Mouse (Mus musculus): Measurements from ENCODE around the gene Nfe2l1. TPM values are rescaled to one million over a fixed set of nuclear protein-coding genes. Genes with fewer than 3 reads are reported as not detected.

The Nfe2l1 gene
- polyA plus RNA-seq, 1 experiment = 89.3 TPM

- H3K4me3 ChIP-seq (ENCODE audit: insufficient read depth, poor library complexity, severe bottlenecking) = no peak overlapping the region
- H3K79me2 ChIP-seq (ENCODE audit: control insufficient read depth, insufficient read depth) = no peaks in the 10 kb centered on the region
- peaks cover 1% of the 10 kb centered on the region for H3K79me3 ChIP-seq (ENCODE audit: low read depth)
- H3ac ChIP-seq (ENCODE audit: control insufficient read depth, insufficient read length, low read depth) = no peak overlapping the region
- H3K36me3 ChIP-seq (ENCODE audit: control insufficient read depth, insufficient read depth) = peaks cover 79% of the 10 kb centered on the region
- TF ChIP-seq MYOD1 (IDR thresholded peaks at IDR 0.05; ENCODE audit: control insufficient read depth, insufficient read length, low read depth) (no peak), MAX (IDR thresholded peaks at IDR 0.05) (no peak)
- no peaks in the 10 kb centered on the region for H3K27me3 ChIP-seq (ENCODE audit: control insufficient read depth, insufficient read depth, insufficient read length)
These were observed 20.1 kb downstream of the Nfe2l1 start for GRCm38 (mm10) chr11:96809562-96810235.

GRCm38 (mm10) chr11:96808066-96808465 is 21.7 kb downstream of the Nfe2l1 start:
- no peak for TF ChIP-seq CTCF (IDR thresholded peaks at IDR 0.05; ENCODE audit: control insufficient read depth, insufficient read depth, insufficient read length)
- no peak for TF ChIP-seq USF1 (IDR thresholded peaks at IDR 0.05; ENCODE audit: low read depth)
- no peak for TF ChIP-seq MYOD1 (IDR thresholded peaks at IDR 0.05; ENCODE audit: control insufficient read depth, insufficient read length, low read depth)
- TF ChIP-seq FOSL1 (IDR thresholded peaks at IDR 0.05; ENCODE audit: insufficient read depth, low read length, poor library complexity, severe bottlenecking) = no peak
- TF ChIP-seq MAX (IDR thresholded peaks at IDR 0.05) = no peak
- TF ChIP-seq CEBPB (IDR thresholded peaks at IDR 0.05; ENCODE audit: low read depth) = no peak
- TF ChIP-seq MYOG (IDR thresholded peaks at IDR 0.05; ENCODE audit: control insufficient read depth, extremely low read depth, insufficient read length) = no peak
- peaks cover 93% of the 10 kb centered on the region for H3K36me3 ChIP-seq (ENCODE audit: control insufficient read depth, insufficient read depth)
- no peaks in the 10 kb centered on the region for H3K27me3 ChIP-seq (ENCODE audit: control insufficient read depth, insufficient read depth, insufficient read length)

GRCm38 (mm10) chr11:96805606-96806005 is 24.2 kb downstream of the Nfe2l1 start:
- H3K79me2 ChIP-seq (ENCODE audit: control insufficient read depth, insufficient read depth) = peaks cover 26% of the 10 kb centered on the region
- no peak overlapping the region for H3K4me3 ChIP-seq (ENCODE audit: insufficient read depth, poor library complexity, severe bottlenecking)
- no peak for TF ChIP-seq MYOD1 (IDR thresholded peaks at IDR 0.05; ENCODE audit: control insufficient read depth, insufficient read length, low read depth)
- TF ChIP-seq CEBPB (IDR thresholded peaks at IDR 0.05; ENCODE audit: low read depth) = no peak
- TF ChIP-seq MAX (IDR thresholded peaks at IDR 0.05) = no peak
- no peak for TF ChIP-seq FOSL1 (IDR thresholded peaks at IDR 0.05; ENCODE audit: insufficient read depth, low read length, poor library complexity, severe bottlenecking)
- no peak for TF ChIP-seq CTCF (IDR thresholded peaks at IDR 0.05; ENCODE audit: control insufficient read depth, insufficient read depth, insufficient read length)
- no peak for TF ChIP-seq MYOG (IDR thresholded peaks at IDR 0.05; ENCODE audit: control insufficient read depth, extremely low read depth, insufficient read length)
- TF ChIP-seq USF1 (IDR thresholded peaks at IDR 0.05; ENCODE audit: low read depth) = no peak
- H3ac ChIP-seq (ENCODE audit: control insufficient read depth, insufficient read length, low read depth) = no peak overlapping the region
- no peaks in the 10 kb centered on the region for H3K27me3 ChIP-seq (ENCODE audit: control insufficient read depth, insufficient read depth, insufficient read length)
- H3K36me3 ChIP-seq (ENCODE audit: control insufficient read depth, insufficient read depth) = peaks cover 99% of the 10 kb centered on the region
- H3K79me3 ChIP-seq (ENCODE audit: low read depth) = peaks cover 11% of the 10 kb centered on the region

More at GRCm38 (mm10) chr11:96808066-96808465, 21.7 kb downstream of the Nfe2l1 start:
- Histone ChIP-seq H3K79me3 (ENCODE audit: low read depth) (peaks cover 4% of the 10 kb centered on the region), H3ac (ENCODE audit: control insufficient read depth, insufficient read length, low read depth) (no peak overlapping the region), H3K4me3 (ENCODE audit: insufficient read depth, poor library complexity, severe bottlenecking) (no peak overlapping the region), H3K79me2 (ENCODE audit: control insufficient read depth, insufficient read depth) (peaks cover 5% of the 10 kb centered on the region)

GRCm38 (mm10) chr11:96799511-96799910 is 30.3 kb downstream of the Nfe2l1 start:
- Histone ChIP-seq H3K4me3 (ENCODE audit: insufficient read depth, poor library complexity, severe bottlenecking) (no peak overlapping the region), H3K79me3 (ENCODE audit: low read depth) (peaks cover 63% of the 10 kb centered on the region), H3ac (ENCODE audit: control insufficient read depth, insufficient read length, low read depth) (no peak overlapping the region), H3K27me3 (ENCODE audit: control insufficient read depth, insufficient read depth, insufficient read length) (no peaks in the 10 kb centered on the region), H3K79me2 (ENCODE audit: control insufficient read depth, insufficient read depth) (peaks cover 87% of the 10 kb centered on the region), H3K36me3 (ENCODE audit: control insufficient read depth, insufficient read depth) (peaks cover 81% of the 10 kb centered on the region)
- TF ChIP-seq CTCF (IDR thresholded peaks at IDR 0.05; ENCODE audit: control insufficient read depth, insufficient read depth, insufficient read length) (no peak), USF1 (IDR thresholded peaks at IDR 0.05; ENCODE audit: low read depth) (no peak), MAX (IDR thresholded peaks at IDR 0.05) (no peak), FOSL1 (IDR thresholded peaks at IDR 0.05; ENCODE audit: insufficient read depth, low read length, poor library complexity, severe bottlenecking) (no peak), CEBPB (IDR thresholded peaks at IDR 0.05; ENCODE audit: low read depth) (no peak), MYOG (IDR thresholded peaks at IDR 0.05; ENCODE audit: control insufficient read depth, extremely low read depth, insufficient read length) (no peak), MYOD1 (IDR thresholded peaks at IDR 0.05; ENCODE audit: control insufficient read depth, insufficient read length, low read depth) (no peak)

- H3K27me3 ChIP-seq (ENCODE audit: control insufficient read depth, insufficient read depth, insufficient read length) = no peaks in the 10 kb centered on the region
- H3K4me3 ChIP-seq (ENCODE audit: insufficient read depth, poor library complexity, severe bottlenecking) = no peak overlapping the region
- no peak overlapping the region for H3ac ChIP-seq (ENCODE audit: control insufficient read depth, insufficient read length, low read depth)
- peaks cover 100% of the 10 kb centered on the region for H3K79me2 ChIP-seq (ENCODE audit: control insufficient read depth, insufficient read depth)
- TF ChIP-seq MYOG (IDR thresholded peaks at IDR 0.05; ENCODE audit: control insufficient read depth, extremely low read depth, insufficient read length) (no peak), FOSL1 (IDR thresholded peaks at IDR 0.05; ENCODE audit: insufficient read depth, low read length, poor library complexity, severe bottlenecking) (no peak), MYOD1 (IDR thresholded peaks at IDR 0.05; ENCODE audit: control insufficient read depth, insufficient read length, low read depth) (no peak), MAX (IDR thresholded peaks at IDR 0.05) (no peak), CTCF (IDR thresholded peaks at IDR 0.05; ENCODE audit: control insufficient read depth, insufficient read depth, insufficient read length) (no peak), CEBPB (IDR thresholded peaks at IDR 0.05; ENCODE audit: low read depth) (no peak), USF1 (IDR thresholded peaks at IDR 0.05; ENCODE audit: low read depth) (no peak)
- peaks cover 79% of the 10 kb centered on the region for H3K79me3 ChIP-seq (ENCODE audit: low read depth)
- peaks cover 64% of the 10 kb centered on the region for H3K36me3 ChIP-seq (ENCODE audit: control insufficient read depth, insufficient read depth)
These were observed 33.2 kb downstream of the Nfe2l1 start for GRCm38 (mm10) chr11:96796586-96796985.

- no peak overlapping the region for H3ac ChIP-seq (ENCODE audit: control insufficient read depth, insufficient read length, low read depth)
- TF ChIP-seq FOSL1 (IDR thresholded peaks at IDR 0.05; ENCODE audit: insufficient read depth, low read length, poor library complexity, severe bottlenecking) = no peak
- TF ChIP-seq MAX (IDR thresholded peaks at IDR 0.05) = no peak
- TF ChIP-seq CEBPB (IDR thresholded peaks at IDR 0.05; ENCODE audit: low read depth) = no peak
- no peak for TF ChIP-seq MYOD1 (IDR thresholded peaks at IDR 0.05; ENCODE audit: control insufficient read depth, insufficient read length, low read depth)
- TF ChIP-seq USF1 (IDR thresholded peaks at IDR 0.05; ENCODE audit: low read depth) = no peak
- no peak for TF ChIP-seq CTCF (IDR thresholded peaks at IDR 0.05; ENCODE audit: control insufficient read depth, insufficient read depth, insufficient read length)
- TF ChIP-seq MYOG (IDR thresholded peaks at IDR 0.05; ENCODE audit: control insufficient read depth, extremely low read depth, insufficient read length) = no peak
These were observed 33.7 kb downstream of the Nfe2l1 start for GRCm38 (mm10) chr11:96796081-96796480.

More at GRCm38 (mm10) chr11:96796081-96796480, 33.7 kb downstream of the Nfe2l1 start:
- Histone ChIP-seq H3K4me3 (ENCODE audit: insufficient read depth, poor library complexity, severe bottlenecking) (no peak overlapping the region), H3K79me2 (ENCODE audit: control insufficient read depth, insufficient read depth) (peaks cover 100% of the 10 kb centered on the region), H3K27me3 (ENCODE audit: control insufficient read depth, insufficient read depth, insufficient read length) (no peaks in the 10 kb centered on the region), H3K79me3 (ENCODE audit: low read depth) (peaks cover 84% of the 10 kb centered on the region), H3K36me3 (ENCODE audit: control insufficient read depth, insufficient read depth) (peaks cover 64% of the 10 kb centered on the region)
